Mouse (Mus musculus) testis, adult 2 months (tissue): ENCODE measurements around the gene Pp2d1. TPM values are rescaled to one million over a fixed set of nuclear protein-coding genes. Genes with fewer than 3 reads are reported as not detected.

Experiments used
- H3K27ac ChIP-seq: fragments of 200-500 bp; 2 replicates; pipeline ENCODE4 v1.5.1; 2012; ENCODE audit warnings: low read depth, low read length; ENCODE audit not compliant: control insufficient read depth, insufficient read depth
- H3K27me3 ChIP-seq: fragments of 200-500 bp; 2 replicates; pipeline ENCODE4 v1.6.1; 2012; ENCODE audit warnings: mild to moderate bottlenecking, low read length, moderate library complexity; ENCODE audit not compliant: control insufficient read depth, insufficient read depth
- H3K36me3 ChIP-seq: fragments of 200-500 bp; 2 replicates; pipeline ENCODE4 v1.6.1; 2012; ENCODE audit warnings: mild to moderate bottlenecking, low read length; ENCODE audit not compliant: control insufficient read depth, insufficient read depth
- H3K4me1 ChIP-seq: fragments of 200-500 bp; 2 replicates; pipeline ENCODE4 v1.6.1; 2012; ENCODE audit warnings: low read length; ENCODE audit not compliant: control insufficient read depth, insufficient read depth
- H3K4me3 ChIP-seq: fragments of 200-500 bp; 2 replicates; pipeline ENCODE4 v1.5.1; 2012; ENCODE audit warnings: low read depth, mild to moderate bottlenecking, low read length, moderate library complexity, mixed read lengths; ENCODE audit not compliant: control insufficient read depth
- CTCF ChIP-seq: fragments of 200-500 bp; IDR thresholded peaks from 2 replicates; pipeline ENCODE4 v1.5.1; 2012; ENCODE audit warnings: low read depth, mild to moderate bottlenecking, inconsistent platforms, low read length, moderate library complexity; ENCODE audit not compliant: control insufficient read depth, insufficient read depth, insufficient replicate concordance
- POLR2A ChIP-seq: fragments of 200-500 bp; IDR thresholded peaks from 2 replicates; pipeline ENCODE4 v1.6.1; 2012; ENCODE audit warnings: low read depth, mild to moderate bottlenecking, inconsistent platforms, low read length, moderate library complexity; ENCODE audit not compliant: control insufficient read depth
- polyA plus RNA-seq: library from polyadenylated mRNA; depleted of rRNA; stranded (reverse); fragments of >200 nt; gene quantifications from 2 replicates; pipeline ENCODE4 v1.2.3, GENCODE M21; 2012

Pp2d1 gene
- polyA plus RNA-seq, 1 experiment: 22.1 TPM

GRCm38 (mm10) chr17:53564837-53565236 lies 25.6 kb upstream of the Pp2d1 start:
- Histone ChIP-seq H3K27me3 (no peaks in the 10 kb centered on the region), H3K36me3 (no peaks in the 10 kb centered on the region), H3K4me1 (peaks cover 13% of the 10 kb centered on the region), H3K4me3 (no peak overlapping the region), H3K27ac (no peak overlapping the region)
- TF ChIP-seq POLR2A: no peak
- no peak for TF ChIP-seq CTCF

GRCm38 (mm10) chr17:53561458-53562029 lies 22.3 kb upstream of the Pp2d1 start:
- Histone ChIP-seq H3K27ac (no peak overlapping the region), H3K4me1 (no peaks in the 10 kb centered on the region), H3K36me3 (no peaks in the 10 kb centered on the region), H3K4me3 (no peak overlapping the region), H3K27me3 (no peaks in the 10 kb centered on the region)
- TF ChIP-seq CTCF: no peak
- TF ChIP-seq POLR2A: no peak

- Histone ChIP-seq H3K4me3 (no peak overlapping the region), H3K4me1 (no peaks in the 10 kb centered on the region), H3K36me3 (no peaks in the 10 kb centered on the region), H3K27ac (no peak overlapping the region), H3K27me3 (no peaks in the 10 kb centered on the region)
- TF ChIP-seq POLR2A (no peak), CTCF (no peak)
Observed at GRCm38 (mm10) chr17:53559646-53560045, 20.4 kb upstream of the Pp2d1 start.

- Histone ChIP-seq H3K36me3 (no peaks in the 10 kb centered on the region), H3K27me3 (no peaks in the 10 kb centered on the region), H3K27ac (no peak overlapping the region), H3K4me1 (no peaks in the 10 kb centered on the region), H3K4me3 (no peak overlapping the region)
- TF ChIP-seq POLR2A (no peak), CTCF (no peak)
Observed at GRCm38 (mm10) chr17:53557443-53557842, 18.2 kb upstream of the Pp2d1 start.

DNA sequence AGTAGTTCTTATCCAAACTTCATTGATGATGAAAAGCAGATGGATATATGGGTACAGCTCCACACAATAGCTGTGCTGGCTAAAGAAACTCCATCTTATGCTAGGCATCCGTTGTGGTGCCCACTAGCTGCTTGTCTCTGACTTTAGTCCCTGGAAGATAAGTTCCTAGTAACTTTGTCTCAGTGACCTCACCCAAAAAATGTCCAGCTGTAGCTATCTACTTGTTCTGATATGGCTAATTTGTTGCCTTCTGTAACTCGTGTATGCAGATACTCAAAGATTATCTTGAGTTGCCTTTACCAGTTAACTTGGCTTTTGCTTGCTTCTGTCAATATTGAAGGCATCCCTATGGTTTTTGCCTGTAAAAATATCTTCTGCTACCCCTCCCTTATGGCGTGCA lies 15.6 kb upstream of the Pp2d1 start:
- no peaks in the 10 kb centered on the region for H3K4me1 ChIP-seq
- no peak for TF ChIP-seq CTCF
- TF ChIP-seq POLR2A: no peak
- H3K27me3 ChIP-seq: no peaks in the 10 kb centered on the region
- H3K36me3 ChIP-seq: no peaks in the 10 kb centered on the region
- H3K27ac ChIP-seq: no peak overlapping the region
- no peak overlapping the region for H3K4me3 ChIP-seq

DNA sequence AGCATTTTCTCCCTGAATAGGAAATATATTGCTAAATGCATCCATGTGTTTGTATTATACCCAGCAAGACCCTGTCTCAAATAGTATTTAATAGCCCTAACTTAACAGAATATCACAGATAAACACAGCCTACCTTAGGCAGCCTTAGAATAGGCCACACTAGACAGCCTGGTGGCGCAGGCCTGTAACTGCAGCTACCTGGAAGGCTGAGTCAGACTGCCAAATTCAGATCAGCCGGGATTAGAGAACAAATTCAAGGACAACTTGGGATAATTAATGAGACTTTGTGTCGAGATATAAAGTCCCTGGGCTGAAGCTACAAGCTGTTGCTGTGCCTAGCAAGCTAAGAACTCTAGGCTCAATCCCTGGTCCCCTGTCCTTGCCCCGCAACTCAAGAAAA lies 14.8 kb upstream of the Pp2d1 start:
- Histone ChIP-seq H3K27ac (no peak overlapping the region), H3K4me1 (no peaks in the 10 kb centered on the region), H3K27me3 (no peaks in the 10 kb centered on the region), H3K36me3 (no peaks in the 10 kb centered on the region), H3K4me3 (no peak overlapping the region)
- TF ChIP-seq CTCF (peak; percentile 45; the same call in 1 of the 2 replicates), POLR2A (no peak)

- TF ChIP-seq POLR2A (no peak), CTCF (no peak)
- Histone ChIP-seq H3K4me3 (no peak overlapping the region), H3K27ac (no peak overlapping the region), H3K4me1 (no peaks in the 10 kb centered on the region), H3K27me3 (no peaks in the 10 kb centered on the region), H3K36me3 (no peaks in the 10 kb centered on the region)
Observed at GRCm38 (mm10) chr17:53551306-53552299, 12.4 kb upstream of the Pp2d1 start.
